Mouse (Mus musculus): ENCODE measurements around the gene Il31. TPM values are rescaled to one million over a fixed set of nuclear protein-coding genes. Genes with fewer than 3 reads are reported as not detected.

The Il31 gene
- polyA plus RNA-seq, 1 experiment from 2014 or later: not detected

GRCm38 (mm10) chr5:123461420-123461819, 27.9 kb downstream of the Il31 start:
- Histone ChIP-seq H3K9me3 (no peaks in the 10 kb centered on the region), H3K27ac (replicated peaks) (no peak overlapping the region), H3K4me1 (no peaks in the 10 kb centered on the region), H3K4me3 (no peak overlapping the region), H3K27me3 (replicated peaks; ENCODE audit: low read depth, poor library complexity, severe bottlenecking) (no peaks in the 10 kb centered on the region), H3K36me3 (replicated peaks) (peaks cover 6% of the 10 kb centered on the region; the same call in 1 of the 2 replicates)
- DNase-seq (ENCODE audit: low spot score): no peak
- 64% methylated on average over 5 of the region's 5 CpGs for WGBS

- Histone ChIP-seq H3K27ac (replicated peaks) (no peak overlapping the region), H3K4me1 (peaks cover 14% of the 10 kb centered on the region), H3K36me3 (replicated peaks) (peaks cover 93% of the 10 kb centered on the region), H3K27me3 (replicated peaks; ENCODE audit: low read depth, poor library complexity, severe bottlenecking) (no peaks in the 10 kb centered on the region), H3K4me3 (no peak overlapping the region), H3K9me3 (no peaks in the 10 kb centered on the region)
- WGBS: 93% methylated on average over 7 of the region's 7 CpGs
- no peak for DNase-seq (ENCODE audit: low spot score)
Observed at GRCm38 (mm10) chr5:123451886-123452285, 37.4 kb downstream of the Il31 start.

GRCm38 (mm10) chr5:123444849-123445334, 44.4 kb downstream of the Il31 start:
- DNase-seq (ENCODE audit: low spot score): no peak
- Histone ChIP-seq H3K4me1 (peaks cover 14% of the 10 kb centered on the region), H3K4me3 (no peak overlapping the region), H3K27ac (replicated peaks) (no peak overlapping the region), H3K9me3 (no peaks in the 10 kb centered on the region), H3K27me3 (replicated peaks; ENCODE audit: low read depth, poor library complexity, severe bottlenecking) (no peaks in the 10 kb centered on the region), H3K36me3 (replicated peaks) (peaks cover 90% of the 10 kb centered on the region)
- 91% methylated on average over 5 of the region's 5 CpGs for WGBS

- WGBS: 49% methylated on average over 4 of the region's 4 CpGs
- peaks cover 82% of the 10 kb centered on the region for H3K36me3 ChIP-seq (replicated peaks)
Observed at GRCm38 (mm10) chr5:123444069-123444468, 45.2 kb downstream of the Il31 start.

GRCm38 (mm10) chr5:123442283-123442682, 47.0 kb downstream of the Il31 start:
- Histone ChIP-seq H3K27ac (replicated peaks) (no peak overlapping the region), H3K36me3 (replicated peaks) (peaks cover 65% of the 10 kb centered on the region), H3K4me1 (no peaks in the 10 kb centered on the region), H3K9me3 (no peaks in the 10 kb centered on the region), H3K27me3 (replicated peaks; ENCODE audit: low read depth, poor library complexity, severe bottlenecking) (no peaks in the 10 kb centered on the region), H3K4me3 (no peak overlapping the region)
- WGBS: 95% methylated on average over 3 of the region's 3 CpGs
- DNase-seq (ENCODE audit: low spot score): no peak

More at GRCm38 (mm10) chr5:123444069-123444468, 45.2 kb downstream of the Il31 start:
- Histone ChIP-seq H3K4me1 (peaks cover 8% of the 10 kb centered on the region), H3K27ac (replicated peaks) (no peak overlapping the region), H3K27me3 (replicated peaks; ENCODE audit: low read depth, poor library complexity, severe bottlenecking) (no peaks in the 10 kb centered on the region), H3K9me3 (no peaks in the 10 kb centered on the region), H3K4me3 (no peak overlapping the region)
- peak; percentile 77 for DNase-seq (ENCODE audit: low spot score)

- Histone ChIP-seq H3K4me3 (no peak overlapping the region), H3K9me3 (no peaks in the 10 kb centered on the region), H3K36me3 (replicated peaks) (peaks cover 49% of the 10 kb centered on the region), H3K27ac (replicated peaks) (no peak overlapping the region), H3K4me1 (peaks cover 11% of the 10 kb centered on the region), H3K27me3 (replicated peaks; ENCODE audit: low read depth, poor library complexity, severe bottlenecking) (no peaks in the 10 kb centered on the region)
- no peak for DNase-seq (ENCODE audit: low spot score)
- WGBS: 75% methylated on average over 4 of the region's 4 CpGs
Observed at GRCm38 (mm10) chr5:123440664-123441063, 48.6 kb downstream of the Il31 start.

- H3K4me1 ChIP-seq: peaks cover 12% of the 10 kb centered on the region
- H3K36me3 ChIP-seq (replicated peaks): peaks cover 41% of the 10 kb centered on the region
- 76% methylated on average over 4 of the region's 4 CpGs for WGBS
- no peak overlapping the region for H3K27ac ChIP-seq (replicated peaks)
- no peaks in the 10 kb centered on the region for H3K9me3 ChIP-seq
- DNase-seq (ENCODE audit: low spot score): peak; percentile 20
- no peak overlapping the region for H3K4me3 ChIP-seq
- no peaks in the 10 kb centered on the region for H3K27me3 ChIP-seq (replicated peaks; ENCODE audit: low read depth, poor library complexity, severe bottlenecking)
Observed at GRCm38 (mm10) chr5:123439941-123440340, 49.3 kb downstream of the Il31 start.

GRCm38 (mm10) chr5:123439312-123439711, 50.0 kb downstream of the Il31 start:
- H3K36me3 ChIP-seq (replicated peaks): peaks cover 37% of the 10 kb centered on the region
- H3K4me1 ChIP-seq: peaks cover 12% of the 10 kb centered on the region
- DNase-seq (ENCODE audit: low spot score): no peak
- no peak overlapping the region for H3K27ac ChIP-seq (replicated peaks)
- no peaks in the 10 kb centered on the region for H3K9me3 ChIP-seq
- 94% methylated on average over 1 of the region's 1 CpGs for WGBS
- no peaks in the 10 kb centered on the region for H3K27me3 ChIP-seq (replicated peaks; ENCODE audit: low read depth, poor library complexity, severe bottlenecking)
- no peak overlapping the region for H3K4me3 ChIP-seq

GRCm38 (mm10) chr5:123438381-123438780, 50.9 kb downstream of the Il31 start:
- WGBS: 88% methylated on average over 3 of the region's 3 CpGs
- no peak overlapping the region for H3K4me3 ChIP-seq
- H3K27me3 ChIP-seq (replicated peaks; ENCODE audit: low read depth, poor library complexity, severe bottlenecking): no peaks in the 10 kb centered on the region
- DNase-seq (ENCODE audit: low spot score): no peak
- H3K36me3 ChIP-seq (replicated peaks): peaks cover 32% of the 10 kb centered on the region
- peaks cover 12% of the 10 kb centered on the region for H3K4me1 ChIP-seq
- H3K27ac ChIP-seq (replicated peaks): no peak overlapping the region
- H3K9me3 ChIP-seq: no peaks in the 10 kb centered on the region

- H3K9me3 ChIP-seq: no peaks in the 10 kb centered on the region
- H3K36me3 ChIP-seq (replicated peaks): peaks cover 16% of the 10 kb centered on the region
- no peak overlapping the region for H3K27ac ChIP-seq (replicated peaks)
- WGBS: 48% methylated on average over 4 of the region's 4 CpGs
- H3K4me1 ChIP-seq: peaks cover 12% of the 10 kb centered on the region
- no peak overlapping the region for H3K4me3 ChIP-seq
- no peaks in the 10 kb centered on the region for H3K27me3 ChIP-seq (replicated peaks; ENCODE audit: low read depth, poor library complexity, severe bottlenecking)
- DNase-seq (ENCODE audit: low spot score): peak; percentile 43
Observed at GRCm38 (mm10) chr5:123436780-123437175, 52.5 kb downstream of the Il31 start.

- peaks cover 13% of the 10 kb centered on the region for H3K36me3 ChIP-seq (replicated peaks)
- 52% methylated on average over 8 of the region's 8 CpGs for WGBS
- no peak for DNase-seq (ENCODE audit: low spot score)
- peaks cover 12% of the 10 kb centered on the region for H3K4me1 ChIP-seq
- no peaks in the 10 kb centered on the region for H3K27me3 ChIP-seq (replicated peaks; ENCODE audit: low read depth, poor library complexity, severe bottlenecking)
- H3K27ac ChIP-seq (replicated peaks): peak overlapping the region; percentile 26
- no peak overlapping the region for H3K4me3 ChIP-seq
- no peaks in the 10 kb centered on the region for H3K9me3 ChIP-seq
Observed at GRCm38 (mm10) chr5:123436071-123436779, 53.1 kb downstream of the Il31 start.

- Histone ChIP-seq H3K4me1 (peaks cover 17% of the 10 kb centered on the region), H3K27ac (replicated peaks) (no peak overlapping the region), H3K9me3 (0 out of 2 replicates have a peak, but pooled peaks cover under 1% of the 10 kb centered on the region), H3K27me3 (replicated peaks; ENCODE audit: low read depth, poor library complexity, severe bottlenecking) (no peaks in the 10 kb centered on the region), H3K4me3 (no peak overlapping the region), H3K36me3 (replicated peaks) (0 out of 2 replicates have a peak, but pooled peaks cover 4% of the 10 kb centered on the region)
- DNase-seq (ENCODE audit: low spot score): no peak
- WGBS: 90% methylated on average over 3 of the region's 3 CpGs
Observed at GRCm38 (mm10) chr5:123432305-123432874, 56.9 kb downstream of the Il31 start.
